Mouse (Mus musculus) B cell, adult 2 months (primary cell): ENCODE data around the gene Tceanc.
A peak's percentile ranks its signal among the peaks of the same experiment; 100 is the strongest.

ENCODE experiments used
- DNase-seq, 2 experiments: peaks; one replicate each; pipeline ENCODE4 v3.0.0; 2022

Tceanc gene

DNA sequence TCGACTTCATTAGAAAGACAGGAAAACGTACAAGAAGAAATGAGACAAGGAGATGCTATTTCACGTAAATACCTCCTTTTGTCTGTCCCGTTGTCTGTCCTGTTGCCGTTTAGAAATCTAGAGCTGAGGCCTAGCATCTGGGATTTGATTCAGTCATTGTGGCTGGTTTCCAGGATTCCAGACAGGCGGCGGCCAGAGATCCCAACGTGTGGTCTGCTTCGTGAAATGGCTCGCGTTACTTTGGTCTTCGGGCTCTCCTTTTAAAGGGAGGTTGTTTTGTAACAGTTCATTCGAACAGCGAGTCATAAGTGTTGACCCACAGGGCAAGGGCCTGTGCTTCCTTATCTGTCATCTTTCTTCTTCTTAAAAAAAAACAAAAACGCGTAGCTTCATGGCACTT, at the start of gene Tceanc:
Tceanc (minus strand) TSS at position 223 of the 400 bp plus-strand sequence.
- DNase-seq: no peak

DNA sequence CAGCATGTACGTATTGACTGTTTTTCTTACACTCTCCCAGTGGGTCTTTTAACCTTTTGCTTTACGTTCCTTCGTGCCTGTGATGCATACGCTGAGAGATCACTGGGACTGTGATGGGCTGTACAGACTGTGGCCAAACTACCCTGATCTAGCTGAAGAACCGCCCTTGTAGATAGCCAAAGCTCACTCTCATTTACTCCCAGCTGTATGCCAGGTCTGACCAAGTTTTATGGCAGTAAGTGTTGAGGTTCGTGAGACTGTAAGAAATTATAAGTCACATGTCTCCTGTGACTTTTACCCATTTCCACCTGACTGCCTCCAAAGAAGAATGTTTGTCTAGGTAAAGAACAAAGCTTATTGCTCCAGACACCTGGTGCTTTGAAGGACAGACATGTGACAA, 47.6 kb upstream of the Tceanc start:
- no peak for DNase-seq

- no peak for DNase-seq
Observed at GRCm38 (mm10) chrX:166565401-166565800, 47.0 kb upstream of the Tceanc start.

DNA sequence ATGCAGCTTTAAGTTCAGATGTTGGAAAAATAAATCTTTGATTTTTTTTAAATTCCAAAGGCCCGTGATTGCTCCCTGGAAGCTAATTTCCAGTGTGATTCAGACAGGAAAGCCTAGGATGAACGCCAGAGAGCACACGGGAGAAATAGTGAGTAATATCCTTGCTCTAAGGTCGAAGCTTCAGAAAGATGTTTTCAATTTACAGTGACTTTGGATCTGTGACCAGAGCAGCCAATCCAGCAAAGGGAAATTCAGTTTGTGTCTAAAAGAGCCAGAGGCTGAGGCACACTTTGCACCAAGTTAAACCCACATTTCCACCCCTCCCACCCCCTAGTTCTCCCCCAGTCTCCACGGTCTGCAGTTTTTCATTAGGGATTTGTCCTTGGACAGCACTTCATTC, 46.5 kb upstream of the Tceanc start:
- no peak for DNase-seq

DNA sequence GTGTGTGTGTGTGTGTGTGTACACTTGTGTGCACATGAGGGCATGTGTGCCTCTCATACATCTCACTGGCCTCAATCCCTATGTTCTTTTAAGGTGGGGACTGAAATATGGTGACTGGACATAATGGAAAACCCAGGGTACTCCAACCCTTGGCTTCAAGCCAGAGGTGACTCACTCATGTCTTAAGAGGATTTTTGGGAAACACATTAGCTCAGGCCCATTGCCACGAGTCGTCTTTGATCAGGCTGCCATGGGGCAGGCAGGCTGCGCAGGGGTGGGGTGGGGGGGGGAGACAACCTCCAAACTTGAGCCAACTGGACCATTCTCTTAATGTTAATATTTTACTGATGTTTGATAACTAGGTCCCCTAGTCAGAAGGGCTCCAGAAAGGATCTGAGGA, 41.0 kb upstream of the Tceanc start:
- no peak for DNase-seq

DNA sequence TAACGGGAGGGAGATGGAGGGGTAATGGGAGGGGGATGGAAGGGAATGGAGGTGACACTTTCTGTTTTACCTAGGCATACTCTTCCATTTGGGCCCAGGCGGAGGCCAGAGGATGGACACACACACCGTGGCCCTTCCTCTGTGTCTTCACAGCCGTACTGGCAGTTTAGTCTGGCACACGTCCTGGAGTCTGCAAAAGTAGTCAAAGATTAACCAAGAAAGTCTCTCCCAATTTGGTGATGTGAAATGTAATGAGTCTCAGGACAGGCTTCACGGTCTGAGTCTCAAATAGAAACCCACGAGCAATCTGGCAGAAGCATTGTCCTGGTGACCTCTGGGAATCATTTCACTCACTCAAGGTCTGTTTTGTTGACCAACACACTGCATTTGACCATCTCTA, 34.0 kb upstream of the Tceanc start:
- no peak for DNase-seq

DNA sequence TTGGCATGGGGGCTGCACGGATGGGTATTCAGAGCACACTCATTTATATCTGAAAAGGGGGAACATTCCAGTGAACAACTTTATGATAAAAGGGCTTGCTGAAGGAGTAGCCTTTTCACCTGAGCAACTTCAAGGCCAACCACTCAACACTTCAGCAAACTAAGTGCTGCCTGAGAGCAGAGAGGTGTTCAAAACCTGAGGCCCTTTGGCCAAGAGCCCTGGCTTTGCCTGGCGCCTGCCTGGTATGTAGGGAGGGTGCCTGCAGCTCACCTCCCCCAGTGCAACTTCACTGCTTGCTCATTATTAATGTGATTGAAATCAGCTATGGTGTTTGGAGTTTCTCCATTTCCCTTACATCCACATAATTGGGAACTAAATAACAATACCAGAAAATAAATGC, 28.1 kb upstream of the Tceanc start:
- no peak for DNase-seq

DNA sequence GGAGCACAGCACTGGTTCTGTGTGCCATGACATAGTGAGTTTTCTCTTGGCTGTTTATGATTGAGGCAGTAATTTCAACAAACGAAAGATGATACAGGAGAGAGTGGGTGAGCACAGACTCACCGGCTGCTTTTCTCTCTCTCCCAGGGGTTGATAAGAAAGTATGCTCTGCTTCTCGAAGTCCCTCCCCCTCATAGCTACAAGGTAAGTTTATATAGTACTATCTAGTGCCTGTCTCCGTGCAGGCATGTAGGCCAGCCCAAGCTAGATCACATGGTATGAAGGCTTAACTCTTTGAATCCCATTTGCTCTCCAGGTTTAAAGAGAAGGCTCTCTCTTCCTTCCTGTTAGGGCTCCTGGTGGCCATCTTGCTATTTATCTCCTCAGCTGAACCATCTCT, 16.8 kb upstream of the Tceanc start:
- DNase-seq: no peak

- no peak for DNase-seq
Observed at GRCm38 (mm10) chrX:166533432-166533831, 15.1 kb upstream of the Tceanc start.

DNA sequence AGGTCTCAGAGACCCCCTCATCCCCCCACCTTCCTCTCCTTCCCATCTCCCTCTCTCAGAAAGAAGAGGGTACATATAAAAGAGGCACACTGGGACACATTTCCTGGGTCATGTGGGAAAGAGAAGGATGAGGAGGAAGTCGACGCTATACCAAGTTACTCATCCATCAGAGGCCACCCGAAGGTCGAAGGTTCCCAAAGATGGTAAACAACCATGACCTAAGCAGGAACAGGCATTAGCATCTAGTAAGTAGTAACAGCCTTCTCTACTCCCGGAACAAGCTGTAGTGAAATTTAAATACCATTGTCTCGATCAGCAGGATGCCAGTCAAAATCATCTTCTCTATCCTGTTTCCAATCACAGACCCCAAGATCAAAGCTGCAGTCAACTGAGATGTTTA, 13.3 kb upstream of the Tceanc start:
- DNase-seq: no peak

GRCm38 (mm10) chrX:166528126-166528525, 9.8 kb upstream of the Tceanc start:
- DNase-seq: no peak

DNA sequence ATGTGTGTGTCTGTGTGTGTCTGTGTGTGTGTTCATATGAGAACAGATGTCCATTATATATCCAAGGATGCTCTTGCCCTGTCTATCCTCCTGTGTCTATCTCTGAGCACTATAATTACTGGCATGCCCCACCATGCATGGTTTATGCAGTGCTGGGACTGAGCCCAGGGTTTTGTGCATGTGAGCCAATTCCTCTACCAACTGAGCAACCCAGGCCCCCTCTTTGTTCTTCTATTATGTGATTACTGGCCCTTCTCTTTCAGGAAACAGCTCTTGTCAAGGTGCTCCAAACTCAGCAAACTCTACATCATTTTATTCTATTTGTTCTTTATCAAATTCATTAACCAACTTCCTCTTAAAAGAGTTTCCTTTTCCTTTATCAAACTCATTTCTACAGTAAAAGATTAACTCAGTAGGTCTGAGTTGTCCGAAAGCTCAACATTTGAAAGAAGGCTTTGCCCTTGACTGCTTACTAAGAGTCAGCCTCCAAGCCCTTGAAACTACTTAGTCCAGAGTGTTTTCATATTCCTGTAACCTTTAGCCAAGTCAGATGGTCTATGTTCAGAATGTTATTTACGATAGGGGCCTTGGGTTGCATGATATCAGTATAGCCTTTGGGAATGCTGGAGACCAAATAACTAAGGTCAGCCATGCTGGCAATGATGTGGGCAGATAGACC, 7.4 kb upstream of the Tceanc start:
- no peak for DNase-seq

- DNase-seq: no peak
Observed at GRCm38 (mm10) chrX:166520782-166521181, 2.4 kb upstream of the Tceanc start.

- no peak for DNase-seq
Observed at GRCm38 (mm10) chrX:166516631-166517030, 1.7 kb downstream of the Tceanc start.

GRCm38 (mm10) chrX:166515923-166516322, 2.4 kb downstream of the Tceanc start:
- DNase-seq: no peak

DNA sequence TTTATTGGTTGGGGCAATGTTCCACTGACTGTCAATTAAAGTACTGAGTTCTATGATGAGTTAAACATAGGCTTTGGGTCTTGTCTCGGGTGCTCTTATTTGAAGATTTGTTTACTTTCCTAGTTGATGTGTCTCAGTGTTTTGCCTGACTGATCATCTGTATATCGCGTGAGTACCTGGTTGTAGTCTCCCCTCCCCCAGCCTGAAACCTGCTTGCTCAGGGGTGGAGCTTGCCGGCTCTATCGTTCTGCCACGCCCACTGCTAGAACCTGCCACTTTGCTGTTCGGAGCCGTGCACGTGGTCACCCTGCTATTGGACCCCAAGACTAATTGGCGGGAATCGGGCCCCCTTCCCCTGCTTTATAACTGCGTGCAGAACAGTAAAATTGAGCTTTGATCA, 4.3 kb downstream of the Tceanc start:
- DNase-seq: peak; percentile 48 to 56

GRCm38 (mm10) chrX:166512071-166512470, 6.3 kb downstream of the Tceanc start:
- DNase-seq: no peak

GRCm38 (mm10) chrX:166511107-166511506, 7.3 kb downstream of the Tceanc start:
- peak in 1 of 2 experiments; percentile 1 for DNase-seq

DNA sequence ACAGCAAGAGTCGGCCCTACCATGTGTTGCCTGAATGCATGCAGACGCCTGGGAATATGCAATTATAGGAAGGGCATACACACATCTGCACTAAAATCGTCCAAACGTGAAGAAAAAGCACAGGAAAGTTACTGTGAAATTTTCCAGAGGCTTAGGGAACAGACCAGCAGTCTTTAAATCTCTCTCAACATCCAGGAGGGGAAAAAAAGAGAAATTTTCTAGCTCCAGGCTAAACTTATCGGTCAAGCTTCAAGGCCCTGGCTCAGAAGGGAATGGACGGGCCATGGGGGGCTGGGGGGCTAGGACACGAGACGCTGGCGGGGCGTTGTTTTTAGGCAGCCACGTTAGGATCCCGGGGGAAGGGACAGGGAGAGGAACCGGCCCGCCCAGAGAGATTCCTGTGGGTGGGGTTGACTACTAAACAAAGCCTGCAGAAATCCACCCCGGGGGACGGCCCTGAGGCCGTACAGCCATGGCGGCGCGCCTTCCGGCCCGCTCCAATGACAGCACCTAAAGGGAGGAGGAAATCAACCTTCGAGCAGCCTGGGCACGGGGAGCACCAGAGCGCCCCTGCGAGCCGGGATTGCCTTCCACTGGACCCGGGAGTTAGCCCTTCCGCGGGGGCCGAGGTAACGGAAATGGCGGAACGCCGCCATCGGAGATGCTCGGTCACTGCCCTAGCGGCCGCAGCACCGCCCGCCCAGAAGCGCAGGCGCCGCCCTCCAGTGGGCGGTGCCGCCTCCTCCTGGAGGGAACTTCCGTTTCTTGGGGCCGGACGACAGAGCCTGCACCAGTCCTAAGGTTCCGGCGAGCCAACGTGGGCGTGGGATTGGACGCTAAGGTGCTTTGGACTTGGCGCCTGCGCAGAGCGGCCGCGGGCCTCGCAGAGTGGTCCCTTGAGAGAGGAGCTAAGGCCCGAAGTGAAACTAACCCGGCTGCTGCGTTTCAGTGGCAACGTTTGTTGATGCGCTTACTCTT, 8.3 kb downstream of the Tceanc start:
- DNase-seq: peak; percentile 92 to 93

DNA sequence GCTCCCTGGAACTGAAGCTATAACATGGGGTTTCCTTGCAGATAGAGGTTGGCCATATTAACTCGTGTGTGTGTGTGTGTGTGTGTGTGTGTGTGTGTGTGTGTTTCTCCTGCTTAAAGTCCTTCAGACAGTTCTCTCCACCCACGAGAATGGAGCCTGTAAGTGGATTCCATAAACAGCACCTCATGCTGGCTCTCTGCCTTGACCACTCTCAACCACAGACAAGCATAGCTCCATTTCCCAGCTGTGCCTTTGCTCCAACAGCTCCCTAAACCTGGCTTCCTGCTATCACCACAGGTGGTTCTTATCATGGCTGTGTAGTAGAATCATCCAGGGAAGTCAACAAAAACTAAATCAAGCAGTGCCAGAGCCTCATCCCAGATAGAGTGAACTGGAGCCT, 13.9 kb downstream of the Tceanc start:
- DNase-seq: no peak

DNA sequence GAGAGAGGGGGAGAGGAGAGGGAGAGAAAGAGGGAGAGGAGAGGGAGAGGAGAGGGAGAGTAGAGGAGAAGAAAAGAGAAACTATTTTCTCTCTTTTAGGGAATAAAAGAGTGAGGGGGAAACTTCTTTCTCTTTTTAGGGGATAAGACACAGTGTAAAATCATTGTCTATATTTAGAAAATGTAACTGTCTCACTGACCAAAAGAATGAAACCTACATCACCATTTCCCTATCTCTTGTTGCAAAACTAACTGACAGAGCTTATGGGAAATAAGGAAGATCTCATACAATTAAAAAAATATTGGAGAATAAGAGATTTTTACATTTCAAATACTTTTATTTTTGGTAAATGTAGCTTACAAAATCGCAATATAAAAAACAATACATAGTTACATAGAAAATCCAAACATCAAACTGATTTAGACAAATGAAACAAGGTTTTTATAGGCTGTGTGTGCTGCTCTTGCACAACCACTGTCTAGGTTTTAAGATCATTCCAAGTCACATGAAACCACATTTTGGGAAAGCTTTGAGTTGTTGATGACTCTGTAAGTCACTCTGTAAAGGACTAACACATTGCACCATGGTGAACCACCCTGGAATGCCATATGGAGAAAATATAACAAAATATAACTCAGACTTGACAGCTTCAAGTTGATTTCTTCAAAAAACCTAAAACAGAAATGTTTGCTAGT, 18.7 kb downstream of the Tceanc start:
- no peak for DNase-seq

GRCm38 (mm10) chrX:166497771-166498170, 20.6 kb downstream of the Tceanc start:
- DNase-seq: no peak

DNA sequence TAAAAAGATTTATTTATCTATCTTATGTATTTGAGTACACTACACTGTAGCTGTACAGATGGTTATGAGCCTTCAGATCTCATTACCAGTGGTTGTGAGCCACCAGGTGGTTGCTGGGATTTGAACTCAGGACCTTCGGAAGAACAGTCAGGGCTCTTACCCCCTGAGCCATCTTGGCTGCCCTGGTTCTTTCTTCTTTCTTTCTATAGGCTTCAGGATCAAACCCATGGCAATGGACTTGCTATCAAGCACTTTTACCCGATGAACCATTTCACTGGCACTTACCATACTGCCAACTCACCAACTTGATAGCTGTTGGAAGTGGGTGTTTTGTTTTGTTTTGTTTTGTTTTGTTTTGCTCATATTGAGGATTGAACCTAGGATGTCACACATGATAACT, 23.3 kb downstream of the Tceanc start:
- no peak for DNase-seq
